Mouse (Mus musculus): ENCODE measurements at regions not wholly inside any gene's neighbourhood (a gene's known extent, or its start where the extent isn't known, plus 50 kb on each side); places are given as distances from the start of the nearest gene placed in this dataset.

DNA sequence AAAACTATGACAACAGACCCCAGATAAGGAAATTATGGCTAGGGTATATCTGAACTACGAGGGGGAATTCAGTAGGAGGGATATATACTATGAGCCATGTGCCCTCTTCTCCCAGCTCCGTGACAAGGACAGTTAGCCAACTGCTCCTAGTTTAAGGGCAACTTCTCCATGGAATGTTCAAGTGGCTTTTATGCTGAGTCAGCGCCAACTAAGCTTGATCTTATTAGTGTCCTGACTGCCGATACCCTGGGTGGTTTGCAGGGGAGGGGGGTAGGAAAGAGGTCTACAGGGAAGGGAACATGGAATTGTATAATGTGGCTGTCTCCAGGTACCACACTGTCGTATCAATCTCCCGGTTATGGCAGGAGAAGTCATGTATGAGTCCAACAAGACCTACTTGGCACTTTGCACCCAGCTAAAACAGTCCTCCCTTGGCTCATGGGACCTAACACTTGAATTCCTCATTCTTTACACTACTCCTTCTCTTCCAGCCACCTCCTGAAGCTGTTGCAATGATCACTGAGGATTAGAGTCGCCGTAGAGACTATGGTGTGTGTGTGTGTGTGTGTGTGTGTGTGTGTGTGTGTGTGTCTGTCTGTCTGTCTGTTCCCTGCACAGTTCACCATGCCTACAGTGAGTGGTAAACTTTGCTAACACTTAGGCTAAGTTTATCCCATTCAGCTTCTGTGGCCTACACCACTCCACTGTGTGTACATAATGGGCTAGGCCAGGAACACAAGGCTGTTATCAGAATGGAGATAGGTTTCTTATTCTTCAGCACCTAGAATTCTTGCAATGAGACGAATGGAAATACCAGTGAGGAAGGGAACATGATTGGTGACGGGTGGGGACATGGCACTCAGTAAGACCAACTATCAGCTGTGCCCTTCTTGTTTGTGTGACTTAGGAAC, 1251.1 kb upstream of the A1bg start:
- no peak for TF ChIP-seq POLR2A (IDR thresholded peaks at IDR 0.05; ENCODE audit: insufficient read depth, low read depth, low read length)
- no peak for TF ChIP-seq CTCF (IDR thresholded peaks at IDR 0.05)

All from heart, adult 2 months (tissue).